Mouse (Mus musculus) hindbrain, embryonic 14.5 days (tissue): Measurements from ENCODE around the gene Fzd9. TPM values are rescaled to one million over a fixed set of nuclear protein-coding genes. Genes with fewer than 3 reads are reported as not detected.

Source experiments
- ATAC-seq: fragments of 200-750 bp; cut with Nextera tagmentation; 2 replicates; pipeline ENCODE4 v1.8.0; 2017; ENCODE audit warnings: moderate number of reproducible peaks, mild to moderate bottlenecking, moderate TSS enrichment, moderate library complexity; ENCODE audit not compliant: low FRiP score
- DNase-seq: peaks from one replicate; pipeline ENCODE4 v3.0.0-alpha.2; 2015; ENCODE audit warnings: low spot score
- H3K27ac ChIP-seq: fragments of 300-500 bp; sonication (generic); 2 replicates; pipeline ENCODE4 v1.5.1; 2014; ENCODE audit warnings: mild to moderate bottlenecking, moderate library complexity
- H3K27me3 ChIP-seq: fragments of 300-500 bp; sonication (generic); 2 replicates; pipeline ENCODE4 v1.6.1; 2014; ENCODE audit warnings: mild to moderate bottlenecking, low read length, mixed read lengths; ENCODE audit not compliant: control insufficient read depth, insufficient read depth
- H3K36me3 ChIP-seq: fragments of 300-500 bp; sonication (generic); replicated peaks from 2 replicates; pipeline ENCODE4 v1.6.1; 2014; ENCODE audit not compliant: control insufficient read depth, insufficient read depth
- H3K4me1 ChIP-seq: fragments of 300-500 bp; sonication (generic); replicated peaks from 2 replicates; pipeline ENCODE4 v1.6.1; 2014; ENCODE audit warnings: antibody characterized with exemption, low read length, mixed read lengths; ENCODE audit not compliant: control insufficient read depth, insufficient read depth
- H3K4me2 ChIP-seq: fragments of 300-500 bp; sonication (generic); replicated peaks from 2 replicates; pipeline ENCODE4 v1.6.1; 2014; ENCODE audit warnings: mild to moderate bottlenecking, moderate library complexity
- H3K4me3 ChIP-seq: fragments of 300-500 bp; sonication (generic); replicated peaks from 2 replicates; pipeline ENCODE4 v1.5.1; 2014; ENCODE audit warnings: mild to moderate bottlenecking, low read length
- H3K9ac ChIP-seq: fragments of 300-500 bp; sonication (generic); 2 replicates; pipeline ENCODE4 v1.6.1; 2014
- H3K9me3 ChIP-seq: fragments of 300-500 bp; sonication (generic); 2 replicates; pipeline ENCODE4 v1.6.1; 2016; ENCODE audit warnings: low read length; ENCODE audit not compliant: control insufficient read depth
- WGBS: fragments of 180-500 bp; shearing (Covaris S2); extraction: QIAGEN DNeasy Blood & Tissue Kit; methylation state at CpG from one replicate; pipeline ENCODE4 v1.1.7; 2014; 5-methylcytosine and 5-hydroxymethylcytosine counted together
- microRNA-seq: library from miRNA; unstranded; fragments of <30 nt; microRNA quantifications from one replicate; pipeline ENCODE4, GENCODE M21; 2016
- polyA plus RNA-seq: library from polyadenylated mRNA; unstranded; fragments of >200 nt; fragmentation: Nextera tagmentation; extraction: Ambion mirVana; gene quantifications from 2 replicates; pipeline ENCODE4 v1.2.1, GENCODE M21; 2014

Gene Fzd9
- polyA plus RNA-seq, 1 experiment from 2014 or later, result 14.7 TPM

DNA sequence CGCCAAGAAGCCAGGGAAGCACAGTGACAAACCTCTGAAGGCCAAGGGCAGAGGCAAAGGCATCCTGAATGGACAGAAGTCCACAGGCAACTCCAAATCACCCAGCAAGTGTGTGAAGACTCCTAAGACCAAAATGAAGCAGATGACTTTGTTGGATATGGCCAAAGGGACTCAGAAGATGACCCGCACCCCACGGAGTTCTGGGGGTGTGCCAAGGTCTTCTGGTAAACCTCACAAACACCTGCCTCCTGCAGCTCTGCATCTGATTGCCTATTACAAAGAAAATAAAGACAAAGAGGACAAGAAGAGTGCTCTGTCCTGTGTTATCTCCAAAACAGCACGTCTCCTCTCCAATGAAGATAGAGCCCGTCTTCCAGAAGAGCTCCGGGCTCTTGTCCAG, 34.2 kb downstream of the Fzd9 start:
- Histone ChIP-seq H3K27me3 (no peaks in the 10 kb centered on the region), H3K9ac (no peak overlapping the region), H3K4me2 (no peak overlapping the region), H3K4me1 (no peaks in the 10 kb centered on the region), H3K27ac (no peak overlapping the region), H3K9me3 (no peaks in the 10 kb centered on the region), H3K4me3 (no peak overlapping the region), H3K36me3 (peaks cover 96% of the 10 kb centered on the region)
- no peak for DNase-seq
- 95% methylated on average over 6 of the region's 6 CpGs for WGBS
- ATAC-seq, result no peak

- no peaks in the 10 kb centered on the region for H3K9me3 ChIP-seq
- no peak overlapping the region for H3K4me2 ChIP-seq
- ATAC-seq (no peak), DNase-seq (no peak)
- no peak overlapping the region for H3K9ac ChIP-seq
- 94% methylated on average over 1 of the region's 1 CpGs for WGBS
- H3K36me3 ChIP-seq, result peaks cover 86% of the 10 kb centered on the region
- H3K4me1 ChIP-seq, result no peaks in the 10 kb centered on the region
- H3K27ac ChIP-seq, result no peak overlapping the region
- no peaks in the 10 kb centered on the region for H3K27me3 ChIP-seq
- no peak overlapping the region for H3K4me3 ChIP-seq
These were observed 42.8 kb downstream of the Fzd9 start for GRCm38 (mm10) chr5:135208197-135208596.

DNA sequence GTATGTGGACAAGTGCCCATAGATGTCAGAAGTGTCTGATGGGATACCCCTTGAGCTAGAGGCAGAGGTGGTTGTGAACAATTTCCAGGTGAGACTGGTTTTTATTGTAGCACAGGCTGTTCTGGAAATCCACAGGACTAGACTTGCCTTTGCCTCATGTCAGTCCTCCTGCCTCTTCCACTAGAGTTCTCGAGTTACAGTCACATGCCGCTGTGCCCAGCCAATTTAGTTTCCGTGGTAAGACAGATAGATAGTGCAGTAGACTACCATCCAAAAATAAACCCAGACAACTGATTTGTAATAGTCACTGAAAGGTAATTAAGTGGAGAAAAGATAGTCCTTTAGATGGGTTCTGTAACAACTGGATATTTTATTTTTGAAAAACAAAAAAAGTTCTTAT, 48.3 kb downstream of the Fzd9 start:
- H3K9me3 ChIP-seq, result no peaks in the 10 kb centered on the region

More for the DNA sequence above, 48.3 kb downstream of the Fzd9 start:
- Histone ChIP-seq H3K4me3 (no peak overlapping the region), H3K9ac (no peak overlapping the region), H3K36me3 (peaks cover 79% of the 10 kb centered on the region), H3K27ac (no peak overlapping the region), H3K27me3 (no peaks in the 10 kb centered on the region), H3K4me2 (no peak overlapping the region), H3K4me1 (no peaks in the 10 kb centered on the region)
- WGBS, result 90% methylated on average over 3 of the region's 3 CpGs
- no peak for DNase-seq
- no peak for ATAC-seq

Small RNA genes within 50 kb of the gene (microRNA-seq; reads per million reads assigned to microRNA genes)
- gene Gm25315, result not detected

Other genes starting within 250 kb of the Fzd9 start
- gene Abhd11, start 242.1 kb downstream of the Fzd9 start, polyA plus RNA-seq, result 62.7 and 72.3 TPM in 2 replicates
- 113 and 134 TPM in 2 replicates for gene Stx1a, start 227.7 kb downstream of the Fzd9 start, polyA plus RNA-seq
- 42.5 and 43.0 TPM in 2 replicates for gene Dnajc30, start 187.0 kb downstream of the Fzd9 start, polyA plus RNA-seq
- gene Bud23, start 186.3 kb downstream of the Fzd9 start, polyA plus RNA-seq, result 61.9 and 63.3 TPM in 2 replicates
- gene Vps37d, start 173.0 kb downstream of the Fzd9 start, polyA plus RNA-seq, result 32.9 and 37.1 TPM in 2 replicates
- 0.91 and 1.1 TPM in 2 replicates for gene Mlxipl, start 161.3 kb downstream of the Fzd9 start, polyA plus RNA-seq
- gene Tbl2, start 101.6 kb downstream of the Fzd9 start, polyA plus RNA-seq, result 15.6 and 16.0 TPM in 2 replicates
- 35.8 and 35.9 TPM in 2 replicates for gene Bcl7b, start 82.9 kb downstream of the Fzd9 start, polyA plus RNA-seq
- 35.3 and 37.0 TPM in 2 replicates for gene Baz1b, start 64.0 kb downstream of the Fzd9 start, polyA plus RNA-seq
- gene Fkbp6, start 98.8 kb upstream of the Fzd9 start, polyA plus RNA-seq, result 0.24 TPM in 1 of 2 replicates, not detected in the other
- not detected in 2 replicates for gene Trim50, start 102.1 kb upstream of the Fzd9 start, polyA plus RNA-seq
- 21.1 and 21.9 TPM in 2 replicates for gene Nsun5, start 118.7 kb upstream of the Fzd9 start, polyA plus RNA-seq
- 12.4 and 12.7 TPM in 2 replicates for gene Pom121, start 143.3 kb upstream of the Fzd9 start, polyA plus RNA-seq